In the genomic region with DNA sequence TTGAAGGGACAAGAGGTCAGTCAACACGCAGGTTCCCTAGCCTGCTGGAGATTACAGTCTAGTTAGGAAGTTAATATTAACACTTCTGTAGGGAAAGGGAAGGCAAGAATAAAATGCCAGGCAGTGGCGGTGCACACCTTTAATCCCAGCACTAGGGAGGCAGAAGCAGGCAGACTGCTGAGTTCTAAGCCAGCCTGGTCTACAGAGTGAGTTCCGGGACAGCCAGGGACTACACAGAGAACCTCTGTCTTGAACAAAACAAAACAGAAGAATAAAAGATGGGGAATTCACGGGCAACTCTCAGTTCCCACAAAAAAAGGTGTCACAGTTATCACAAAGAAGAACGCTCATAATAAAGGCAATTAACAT, we compare ENCODE assay signal across 8 mouse cellular contexts. TPM values are rescaled to one million over a fixed set of nuclear protein-coding genes. Genes with fewer than 3 reads are reported as not detected.
DNase-seq lines count a peak whose midpoint lies in the region; ATAC-seq and TF ChIP-seq lines count a peak whose summit lies in the region.

No protein-coding gene starts in this region.

- no peak for ATAC-seq in intestine, embryonic 14.5 days (replicated peaks; ENCODE audit: low FRiP score, low TSS enrichment, low read depth)
- no peak; the same call in 1 of the 2 replicates for ATAC-seq in neural tube, embryonic 12.5 days (ENCODE audit: low FRiP score, low read depth)

- peak overlapping the region; percentile 78 for H3K4me2 ChIP-seq in intestine, embryonic 14.5 days (ENCODE audit: low read length)
- peak overlapping the region; percentile 82 for H3K4me2 ChIP-seq in neural tube, embryonic 12.5 days (replicated peaks)

- peaks cover 14% of the 10 kb centered on the region for H3K36me3 ChIP-seq in embryonic facial prominence, embryonic 10.5 days (replicated peaks)
- peaks cover 14% of the 10 kb centered on the region for H3K36me3 ChIP-seq in intestine, embryonic 14.5 days (ENCODE audit: control insufficient read depth, insufficient read depth, low read length)
- peaks cover 5% of the 10 kb centered on the region; the same call in 1 of the 2 replicates for H3K36me3 ChIP-seq in neural tube, embryonic 12.5 days

- intact Hi-C loops in left cerebral cortex, adult 2 months (cut with DNase I): no loop called here

- H3K27ac ChIP-seq in left cerebral cortex, adult 2 months: peak overlapping the region; percentile 68
- H3K27ac ChIP-seq in embryonic facial prominence, embryonic 10.5 days (replicated peaks): peak overlapping the region; percentile 97
- peak overlapping the region; percentile 90 for H3K27ac ChIP-seq in intestine, embryonic 14.5 days (ENCODE audit: low read depth)
- 0 out of 2 replicates have a peak overlapping the region, but pooled peaks have one; percentile 15 for H3K27ac ChIP-seq in neural tube, embryonic 12.5 days

- no peak for TF ChIP-seq CTCF in left cerebral cortex, adult 2 months (IDR thresholded peaks at IDR 0.05)

- 42% methylated on average over 5 of the region's 5 CpGs for WGBS in embryonic facial prominence, embryonic 10.5 days
- 40% methylated on average over 5 of the region's 5 CpGs for WGBS in intestine, embryonic 14.5 days
- 35% methylated on average over 5 of the region's 5 CpGs for WGBS in neural tube, embryonic 12.5 days

- DNase-seq in left cerebral cortex, adult 2 months (ENCODE audit: extremely low spot score in 1 of 2, low spot score in 2 of 2): no peak
- DNase-seq in left cerebral cortex, adult 11 months (ENCODE audit: low spot score): no peak
- DNase-seq in embryonic facial prominence, embryonic 10.5 days (ENCODE audit: low spot score): no peak
- DNase-seq in intestine, embryonic 14.5 days (ENCODE audit: low spot score): no peak
- no peak for DNase-seq in yolk sac, embryonic 10.5 days (ENCODE audit: low spot score)
- DNase-seq in right cerebral cortex, postnatal 25 days: no peak
- no peak for DNase-seq in right cerebral cortex, adult 2 months (ENCODE audit: low spot score in 2 of 2)

- peak overlapping the region; percentile 93 for H3K9ac ChIP-seq in intestine, embryonic 14.5 days (ENCODE audit: low read length)
- H3K9ac ChIP-seq in neural tube, embryonic 12.5 days: peak overlapping the region; percentile 66

- peaks cover 12% of the 10 kb centered on the region for H3K4me1 ChIP-seq in embryonic facial prominence, embryonic 10.5 days
- no peaks in the 10 kb centered on the region for H3K4me1 ChIP-seq in intestine, embryonic 14.5 days (replicated peaks; ENCODE audit: control insufficient read depth, insufficient read depth, low read length)
- H3K4me1 ChIP-seq in neural tube, embryonic 12.5 days: peaks cover 10% of the 10 kb centered on the region

- peak overlapping the region; percentile 59 for H3K4me3 ChIP-seq in left cerebral cortex, adult 2 months
- peak overlapping the region; percentile 91 for H3K4me3 ChIP-seq in embryonic facial prominence, embryonic 10.5 days
- H3K4me3 ChIP-seq in intestine, embryonic 14.5 days (ENCODE audit: low read depth, low read length): peak overlapping the region; percentile 91
- H3K4me3 ChIP-seq in neural tube, embryonic 12.5 days: peak overlapping the region; percentile 67

- H3K9me3 ChIP-seq in embryonic facial prominence, embryonic 10.5 days: no peaks in the 10 kb centered on the region
- H3K9me3 ChIP-seq in intestine, embryonic 14.5 days (ENCODE audit: control insufficient read depth, low read length): no peaks in the 10 kb centered on the region
- H3K9me3 ChIP-seq in neural tube, embryonic 12.5 days: no peaks in the 10 kb centered on the region

- H3K27me3 ChIP-seq in embryonic facial prominence, embryonic 10.5 days (replicated peaks; ENCODE audit: low read depth, poor library complexity, severe bottlenecking): no peaks in the 10 kb centered on the region
- H3K27me3 ChIP-seq in intestine, embryonic 14.5 days (replicated peaks; ENCODE audit: control insufficient read depth, insufficient read depth, low read length): no peaks in the 10 kb centered on the region
- H3K27me3 ChIP-seq in neural tube, embryonic 12.5 days (replicated peaks): no peaks in the 10 kb centered on the region

RNA-seq across cellular contexts. Expression of a gene that starts 0.4 kb away (rescaled TPM):
- 1 to 10 TPM; 2.6 to 3.0 TPM for total RNA-seq in left cerebral cortex, adult 2 months (2021)
- polyA plus RNA-seq in embryonic facial prominence, embryonic 10.5 days (2016; fragmentation: Nextera tagmentation; extraction: Ambion mirVana): 51.8 and 53.1 TPM in 2 replicates
- 41.1 and 41.2 TPM in 2 replicates for polyA plus RNA-seq in intestine, embryonic 14.5 days (2014; fragmentation: Nextera tagmentation; extraction: Ambion mirVana)
- polyA plus RNA-seq in neural tube, embryonic 12.5 days (2016; fragmentation: Nextera tagmentation; extraction: Ambion mirVana): 40.0 and 44.8 TPM in 2 replicates

Comparison
In these comparisons a context has a peak if more than half of its experiments do, and no peak if none do; other contexts are left out.
1. H3K27ac ChIP-seq: peak in every context shown above with its lines; median percentile 97 in embryonic facial prominence, embryonic 10.5 days; 90 in intestine, embryonic 14.5 days; 68 in left cerebral cortex, adult 2 months; 15 in neural tube, embryonic 12.5 days.